Mouse (Mus musculus): ENCODE data around the gene Rps27.

DNA sequence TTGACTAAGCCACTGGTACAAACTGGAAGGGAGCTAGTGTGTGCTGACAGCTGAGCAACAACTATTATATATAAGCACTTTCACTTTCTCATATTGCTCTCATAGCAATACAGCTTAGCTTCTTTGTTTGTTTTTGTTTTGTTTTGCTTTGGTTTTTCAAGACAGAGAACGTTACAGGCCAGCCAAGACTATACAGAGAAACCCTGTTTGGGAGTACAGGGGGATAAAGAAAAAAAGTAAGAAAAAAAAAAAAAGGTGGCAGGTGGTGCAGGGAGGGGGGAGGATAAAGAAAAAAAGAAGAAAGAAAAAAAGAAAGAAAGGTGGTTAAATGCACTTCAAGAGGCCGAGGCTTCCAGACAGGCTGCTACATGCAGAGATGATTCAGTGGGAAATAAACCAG, 32.0 kb upstream of the Rps27 start:
- TF ChIP-seq POLR2A (IDR thresholded peaks at IDR 0.05; ENCODE audit: control insufficient read depth, extremely low read depth, insufficient read depth, low read length, poor library complexity), result no peak
- TF ChIP-seq CTCF (IDR thresholded peaks at IDR 0.05; ENCODE audit: borderline replicate concordance, control insufficient read depth, extremely low read depth, insufficient read depth, low read length, poor library complexity), result no peak
